Mouse (Mus musculus) testis, adult 2 months (tissue): Measurements from ENCODE around the gene Fignl1. TPM values are rescaled to one million over a fixed set of nuclear protein-coding genes. Genes with fewer than 3 reads are reported as not detected.
A peak's percentile ranks its signal among the peaks of the same experiment; 100 is the strongest.

Source experiments
- H3K27ac ChIP-seq: fragments of 200-500 bp; 2 replicates; pipeline ENCODE4 v1.5.1; 2012; ENCODE audit warnings: low read depth, low read length; ENCODE audit not compliant: control insufficient read depth, insufficient read depth
- H3K27me3 ChIP-seq: fragments of 200-500 bp; 2 replicates; pipeline ENCODE4 v1.6.1; 2012; ENCODE audit warnings: mild to moderate bottlenecking, low read length, moderate library complexity; ENCODE audit not compliant: control insufficient read depth, insufficient read depth
- H3K36me3 ChIP-seq: fragments of 200-500 bp; 2 replicates; pipeline ENCODE4 v1.6.1; 2012; ENCODE audit warnings: mild to moderate bottlenecking, low read length; ENCODE audit not compliant: control insufficient read depth, insufficient read depth
- H3K4me1 ChIP-seq: fragments of 200-500 bp; 2 replicates; pipeline ENCODE4 v1.6.1; 2012; ENCODE audit warnings: low read length; ENCODE audit not compliant: control insufficient read depth, insufficient read depth
- H3K4me3 ChIP-seq: fragments of 200-500 bp; 2 replicates; pipeline ENCODE4 v1.5.1; 2012; ENCODE audit warnings: low read depth, mild to moderate bottlenecking, low read length, moderate library complexity, mixed read lengths; ENCODE audit not compliant: control insufficient read depth
- CTCF ChIP-seq: fragments of 200-500 bp; IDR thresholded peaks from 2 replicates; pipeline ENCODE4 v1.5.1; 2012; ENCODE audit warnings: low read depth, mild to moderate bottlenecking, inconsistent platforms, low read length, moderate library complexity; ENCODE audit not compliant: control insufficient read depth, insufficient read depth, insufficient replicate concordance
- POLR2A ChIP-seq: fragments of 200-500 bp; IDR thresholded peaks from 2 replicates; pipeline ENCODE4 v1.6.1; 2012; ENCODE audit warnings: low read depth, mild to moderate bottlenecking, inconsistent platforms, low read length, moderate library complexity; ENCODE audit not compliant: control insufficient read depth
- polyA plus RNA-seq: library from polyadenylated mRNA; depleted of rRNA; stranded (reverse); fragments of >200 nt; gene quantifications from 2 replicates; pipeline ENCODE4 v1.2.3, GENCODE M21; 2012

Gene Fignl1
- polyA plus RNA-seq, 1 experiment, result 21.1 TPM

DNA sequence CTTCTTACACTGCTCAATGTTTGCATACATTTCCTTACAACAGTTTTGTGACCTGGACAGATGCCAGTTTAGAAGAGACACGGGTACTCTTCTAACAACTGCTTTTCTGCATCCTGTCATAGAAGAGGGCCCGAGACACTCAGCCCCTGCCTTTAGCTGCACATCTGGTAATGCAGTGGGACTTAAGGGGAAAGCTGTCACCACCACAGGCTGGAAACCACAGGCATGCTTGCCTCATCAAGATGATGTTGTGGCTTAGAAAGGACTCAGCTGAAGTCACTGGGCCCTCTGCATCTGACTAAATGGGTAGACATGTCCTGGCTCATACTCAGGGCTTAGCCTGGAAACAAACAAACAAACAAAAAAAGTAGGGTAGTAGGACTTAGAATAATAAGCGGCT is 12.0 kb upstream of the Fignl1 start:
- TF ChIP-seq POLR2A, result no peak
- no peak for TF ChIP-seq CTCF

DNA sequence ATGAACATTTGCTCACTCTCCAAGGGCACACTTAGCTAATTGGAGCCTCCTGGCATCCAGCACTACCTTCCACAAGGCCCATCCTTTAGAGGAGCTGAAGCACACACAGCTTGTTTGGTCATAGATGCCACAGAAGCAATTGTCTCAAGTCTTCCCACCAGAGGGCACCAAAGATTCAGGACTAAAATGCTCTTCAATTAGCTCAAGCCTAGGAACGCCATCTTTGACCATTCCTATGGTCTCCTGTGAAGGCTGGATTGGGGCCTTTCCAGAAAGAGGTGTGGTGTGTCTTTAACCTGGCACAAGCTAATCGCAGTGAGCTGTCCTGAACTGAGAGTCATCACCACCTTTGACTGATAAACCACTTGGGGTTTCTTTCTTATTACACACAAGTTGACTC is 11.5 kb upstream of the Fignl1 start:
- Histone ChIP-seq H3K4me1 (peaks cover 10% of the 10 kb centered on the region), H3K4me3 (no peak overlapping the region), H3K36me3 (no peaks in the 10 kb centered on the region), H3K27me3 (no peaks in the 10 kb centered on the region), H3K27ac (no peak overlapping the region)
- TF ChIP-seq CTCF, result peak; percentile 22; the same call in 1 of the 2 replicates
- TF ChIP-seq POLR2A, result no peak

More for the DNA sequence above, 12.0 kb upstream of the Fignl1 start:
- H3K4me1 ChIP-seq, result peaks cover 10% of the 10 kb centered on the region
- H3K36me3 ChIP-seq, result no peaks in the 10 kb centered on the region
- H3K27me3 ChIP-seq, result no peaks in the 10 kb centered on the region
- no peak overlapping the region for H3K27ac ChIP-seq
- no peak overlapping the region for H3K4me3 ChIP-seq

DNA sequence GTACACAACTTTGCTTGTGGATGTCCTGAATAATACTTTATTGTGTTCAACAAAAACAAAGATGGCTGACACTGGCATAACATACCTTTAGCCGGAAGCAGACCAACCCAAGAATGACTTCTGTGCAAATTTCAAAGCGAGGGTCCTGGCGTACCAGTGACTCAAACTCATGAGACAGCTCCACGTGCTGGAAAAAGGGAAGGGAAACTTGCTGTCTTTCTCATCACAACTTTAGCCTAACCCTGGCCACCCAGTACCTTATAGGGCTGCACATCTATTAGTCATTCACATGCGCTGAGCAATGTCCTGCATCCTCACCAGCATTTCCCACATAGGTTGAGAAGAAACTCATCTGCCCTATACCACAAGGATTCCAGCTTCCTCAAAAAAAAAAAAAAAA is 10.4 kb upstream of the Fignl1 start:
- no peak overlapping the region for H3K27ac ChIP-seq
- no peaks in the 10 kb centered on the region for H3K36me3 ChIP-seq
- H3K4me3 ChIP-seq, result no peak overlapping the region
- TF ChIP-seq CTCF (no peak), POLR2A (no peak)
- H3K4me1 ChIP-seq, result peaks cover 8% of the 10 kb centered on the region
- H3K27me3 ChIP-seq, result no peaks in the 10 kb centered on the region

DNA sequence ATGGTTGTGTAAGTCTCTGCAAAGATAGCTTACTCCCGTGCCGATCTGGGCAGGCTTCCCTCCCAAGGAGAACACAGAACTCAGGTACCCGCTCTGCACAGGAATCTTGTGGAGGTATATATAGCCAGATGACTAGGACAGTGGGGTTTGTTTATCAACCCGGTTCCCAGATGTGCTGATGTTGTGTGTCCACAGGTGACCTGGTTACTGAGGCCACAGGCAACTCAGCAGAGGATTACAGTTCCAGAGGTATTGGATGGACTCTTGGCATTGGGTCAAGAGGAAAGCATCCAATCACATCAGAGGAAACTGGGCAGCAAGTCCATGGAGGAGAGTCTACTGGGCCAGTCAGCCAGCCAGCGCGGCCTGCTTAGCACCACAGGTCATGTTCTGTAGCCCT is 10.0 kb upstream of the Fignl1 start:
- no peak overlapping the region for H3K27ac ChIP-seq

DNA sequence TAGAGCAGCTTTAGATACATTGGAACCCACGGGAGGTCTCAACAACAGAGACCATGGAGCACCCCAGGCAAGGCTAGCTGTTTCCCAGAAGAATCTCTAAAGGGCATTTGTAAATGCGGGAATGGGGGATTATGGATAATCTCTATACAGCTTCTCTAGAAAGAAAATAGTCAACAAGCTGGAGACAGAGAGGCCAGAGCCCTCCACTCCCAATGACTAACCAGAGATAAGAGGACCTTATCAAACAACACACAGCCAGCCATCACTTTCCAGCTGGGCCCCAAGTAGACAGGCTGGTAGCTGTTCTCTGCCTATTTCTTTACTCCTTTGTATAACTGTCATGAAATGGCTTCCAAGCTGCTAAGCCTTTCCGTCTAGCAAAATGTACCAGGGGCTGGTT is 7.0 kb upstream of the Fignl1 start:
- Histone ChIP-seq H3K27me3 (no peaks in the 10 kb centered on the region), H3K27ac (no peak overlapping the region), H3K4me1 (no peaks in the 10 kb centered on the region), H3K36me3 (no peaks in the 10 kb centered on the region), H3K4me3 (no peak overlapping the region)
- no peak for TF ChIP-seq POLR2A

More for the DNA sequence above, 10.0 kb upstream of the Fignl1 start:
- H3K4me1 ChIP-seq, result peaks cover 8% of the 10 kb centered on the region
- no peak for TF ChIP-seq POLR2A
- TF ChIP-seq CTCF, result no peak
- no peaks in the 10 kb centered on the region for H3K36me3 ChIP-seq
- H3K27me3 ChIP-seq, result no peaks in the 10 kb centered on the region
- no peak overlapping the region for H3K4me3 ChIP-seq

DNA sequence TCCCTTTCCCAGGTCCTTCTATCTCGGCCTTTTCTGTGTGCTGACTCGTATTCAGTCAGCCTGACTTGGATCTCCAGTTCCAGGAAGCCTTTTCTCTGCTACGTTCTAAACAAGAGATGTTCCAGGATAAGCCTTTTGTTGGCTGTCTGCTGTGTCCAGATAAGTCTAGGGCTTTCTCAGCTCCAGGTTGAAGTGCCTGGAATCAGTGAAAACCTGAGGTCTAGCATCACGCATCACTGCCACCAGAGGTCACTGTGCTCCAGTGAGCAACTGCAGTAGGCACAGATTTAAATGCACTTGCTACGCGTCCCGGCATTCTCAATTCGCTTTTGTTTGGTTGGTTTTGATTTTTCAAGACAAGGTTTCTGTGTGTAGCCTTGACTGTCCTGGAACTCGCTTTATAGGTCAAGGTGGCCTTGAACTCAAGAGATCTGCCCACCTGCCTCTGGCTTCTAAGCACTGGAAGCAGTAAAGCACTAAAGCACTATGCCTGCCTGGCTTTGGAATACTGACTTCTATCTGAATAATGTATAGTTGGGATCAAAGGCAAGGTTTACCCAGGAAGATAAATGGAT is 3.2 kb upstream of the Fignl1 start:
- H3K27ac ChIP-seq, result no peak overlapping the region
- peaks cover 2% of the 10 kb centered on the region for H3K4me1 ChIP-seq
- no peaks in the 10 kb centered on the region for H3K36me3 ChIP-seq
- H3K27me3 ChIP-seq, result no peaks in the 10 kb centered on the region
- H3K4me3 ChIP-seq, result no peak overlapping the region
- no peak for TF ChIP-seq POLR2A
- peak; percentile 66; the same call in 1 of the 2 replicates for TF ChIP-seq CTCF

DNA sequence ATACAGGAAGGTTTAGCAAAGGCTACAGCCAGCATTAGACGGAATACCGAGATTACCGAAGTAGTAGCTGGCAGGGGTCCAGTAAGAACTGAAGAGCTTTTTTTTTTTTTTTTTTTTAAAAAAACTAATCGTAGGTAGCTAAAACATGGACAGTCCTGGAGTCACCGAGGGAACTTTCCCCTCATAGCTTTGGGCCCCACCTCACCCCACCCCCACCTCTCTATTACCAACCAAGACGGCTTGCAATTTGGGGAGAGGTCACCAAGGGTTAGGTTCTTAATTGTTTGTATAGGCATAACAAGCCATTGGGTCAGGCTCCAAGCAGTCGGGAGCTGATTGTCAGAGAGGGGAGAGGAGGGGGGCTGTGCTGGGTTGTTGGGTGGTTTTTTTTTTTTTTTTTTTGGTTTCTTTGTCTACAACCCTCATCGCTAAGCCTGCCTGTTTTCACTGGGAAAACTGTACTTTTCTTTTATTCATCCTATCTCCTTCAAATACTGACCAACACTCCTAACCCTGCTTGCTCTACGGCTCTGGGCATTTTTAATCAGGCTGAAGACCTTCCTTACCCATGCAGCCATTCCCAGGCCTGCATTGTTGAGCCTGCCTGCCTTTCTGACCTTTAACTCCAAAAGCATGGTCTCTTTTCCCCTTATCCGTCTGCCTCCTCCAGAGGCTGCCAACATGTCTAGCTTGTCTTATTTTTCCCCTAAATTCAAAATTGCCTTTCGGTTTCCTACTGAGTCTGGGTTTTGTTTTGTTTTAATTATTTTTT is 828 bp upstream of the Fignl1 start:
- Histone ChIP-seq H3K27me3 (no peaks in the 10 kb centered on the region), H3K4me1 (peaks cover 2% of the 10 kb centered on the region)
- TF ChIP-seq CTCF (no peak), POLR2A (no peak)

More for the DNA sequence above, 828 bp upstream of the Fignl1 start:
- H3K4me3 ChIP-seq, result peak overlapping the region; percentile 90
- H3K27ac ChIP-seq, result peak overlapping the region; percentile 92
- H3K36me3 ChIP-seq, result no peaks in the 10 kb centered on the region
